Mouse (Mus musculus) brain, adult 2 months (tissue): Measurements from ENCODE around the gene Gm21294.
"Not testable (repeated sequence)": the region's sequence is repeated elsewhere in the genome, so short reads cannot be mapped to it uniquely, and the experiment has no call there.

ENCODE experiments used
- DNase-seq: peaks from one replicate; pipeline ENCODE4 v3.0.0; 2011; ENCODE audit warnings: low read depth, low spot score

Gene Gm21294

DNA sequence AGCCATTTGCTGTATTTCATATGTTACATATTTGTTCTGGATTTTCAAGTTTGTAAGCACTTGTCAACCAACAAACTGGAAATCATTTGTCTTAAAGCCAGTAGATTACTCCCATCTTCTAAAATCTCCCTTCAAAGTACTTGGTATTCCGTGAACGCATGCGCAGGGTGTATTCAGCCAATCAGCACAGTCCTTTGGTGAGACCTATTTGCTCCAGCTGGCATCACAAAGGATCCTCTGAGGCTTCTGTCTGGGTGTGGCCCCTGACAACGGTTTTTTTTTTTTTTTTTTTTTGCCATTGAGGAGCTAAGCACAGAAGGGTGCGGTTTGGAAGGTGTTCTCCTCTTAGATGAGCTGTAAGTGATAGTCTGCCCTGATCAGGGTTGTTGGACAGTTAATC lies at the start of gene Gm21294:
Gene Gm21294 (plus strand): TSS at position 301 of the 400 bp plus-strand sequence.
- DNase-seq = not testable (repeated sequence)

DNA sequence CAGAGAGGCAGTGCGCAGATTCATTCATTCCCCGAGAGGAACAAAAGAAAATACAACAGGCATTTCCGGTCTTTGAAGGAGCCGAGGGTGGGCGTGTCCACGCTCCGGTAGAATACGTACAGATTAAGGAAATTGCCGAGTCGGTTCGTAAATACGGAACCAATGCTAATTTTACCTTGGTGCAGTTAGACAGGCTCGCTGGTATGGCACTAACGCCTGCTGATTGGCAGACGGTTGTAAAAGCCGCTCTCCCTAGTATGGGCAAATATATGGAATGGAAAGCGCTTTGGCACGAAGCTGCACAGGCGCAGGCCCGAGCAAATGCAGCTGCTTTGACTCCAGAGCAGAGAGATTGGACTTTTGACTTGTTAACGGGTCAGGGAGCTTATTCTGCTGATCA lies 73.6 kb downstream of the Gm21294 start:
- not testable (repeated sequence) for DNase-seq
